Mouse (Mus musculus): ENCODE data around the gene Smarcb1. TPM values are rescaled to one million over a fixed set of nuclear protein-coding genes. Genes with fewer than 3 reads are reported as not detected.

The Smarcb1 gene
- total and polyA plus RNA-seq, 3 experiments, result 76.2 to 96.0 (median 94.9) TPM

- no peak for DNase-seq (ENCODE audit: extremely low read depth)
- H3K4me1 ChIP-seq (ENCODE audit: control insufficient read depth in 1 of 2, insufficient read depth in 2 of 2), result peaks cover 34 to 74% of the 10 kb centered on the region in 2 experiments
- H3K36me3 ChIP-seq (replicated peaks in 1 of 2; ENCODE audit: control insufficient read depth in 1 of 2, insufficient read depth in 1 of 2, low read length in 1 of 2), result peaks cover 0 to 9% of the 10 kb centered on the region in 2 experiments
- in situ Hi-C loops (cut with MboI; ENCODE audit: low pct_ligation_motif_present, low pct_unique_long_range_greater_than_20kb, low sequenced_read_pairs), result no loop called here
- dilution Hi-C loops (cut with MboI; ENCODE audit: extremely low pct_ligation_motif_present, extremely low pct_unique_long_range_greater_than_20kb, low sequenced_read_pairs), result no loop called here
- no peaks in the 10 kb centered on the region for H3K27me3 ChIP-seq (replicated peaks)
- H3K9me3 ChIP-seq (replicated peaks; ENCODE audit: low read length), result no peaks in the 10 kb centered on the region
- TF ChIP-seq ZKSCAN1 (IDR thresholded peaks at IDR 0.05; ENCODE audit: borderline replicate concordance, low read depth, low read length) (no peak), MXI1 (IDR thresholded peaks at IDR 0.05; ENCODE audit: low read depth, low read length) (no peak), ZC3H11A (IDR thresholded peaks at IDR 0.05; ENCODE audit: low read depth, low read length) (no peak), ETS1 (conservative IDR thresholded peaks at IDR 0.05; ENCODE audit: low read depth, low read length) (no peak), ZMIZ1 (IDR thresholded peaks at IDR 0.05; ENCODE audit: low read depth, low read length) (no peak), TBP (conservative IDR thresholded peaks at IDR 0.05; ENCODE audit: low read depth, low read length) (no peak), RAD21 (IDR thresholded peaks at IDR 0.05; ENCODE audit: low read depth, low read length) (no peak), MEF2A (IDR thresholded peaks at IDR 0.05; ENCODE audit: borderline replicate concordance, low read depth, low read length) (no peak), IRF4 (IDR thresholded peaks at IDR 0.05; ENCODE audit: low read depth, low read length) (no peak), POLR2A (IDR thresholded peaks at IDR 0.05; ENCODE audit: low read depth, low read length) (no peak), GABPA (IDR thresholded peaks at IDR 0.05; ENCODE audit: insufficient replicate concordance, low read depth, low read length) (no peak)
- no peak overlapping the region for H3K27ac ChIP-seq (ENCODE audit: insufficient read depth, low read depth)
- H3K79me2 ChIP-seq (replicated peaks; ENCODE audit: control insufficient read depth, extremely low read depth, insufficient read depth, poor library complexity, severe bottlenecking), result no peaks in the 10 kb centered on the region
- no peak overlapping the region for H3K4me2 ChIP-seq (ENCODE audit: insufficient read depth, low read depth, poor library complexity, severe bottlenecking)
- no peak overlapping the region for H3K4me3 ChIP-seq (replicated peaks in 1 of 3; ENCODE audit: low read depth in 2 of 3, low read length in 2 of 3, poor library complexity in 1 of 3)
- no peak overlapping the region for H3K9ac ChIP-seq (ENCODE audit: insufficient read depth, low read depth)
Measured at GRCm38 (mm10) chr10:75944066-75944772, 22.8 kb upstream of the Smarcb1 start.

GRCm38 (mm10) chr10:75942736-75943477, 21.5 kb upstream of the Smarcb1 start, which contains the start of gene Vpreb3:
Gene Vpreb3, plus strand, starts transcription at chr10:75943057.
- Histone ChIP-seq H3K9ac (ENCODE audit: insufficient read depth, low read depth) (no peak within 1 kb of the TSS), H3K9me3 (replicated peaks; ENCODE audit: low read length) (no peaks in the 10 kb centered on the region), H3K36me3 (replicated peaks in 1 of 2; ENCODE audit: control insufficient read depth in 1 of 2, insufficient read depth in 1 of 2, low read length in 1 of 2) (peaks cover 0 to 13% of the 10 kb centered on the region in 2 experiments), H3K4me2 (ENCODE audit: insufficient read depth, low read depth, poor library complexity, severe bottlenecking) (no peak within 1 kb of the TSS), H3K4me1 (ENCODE audit: control insufficient read depth in 1 of 2, insufficient read depth in 2 of 2) (peaks cover 25 to 69% of the 10 kb centered on the region in 2 experiments), H3K27me3 (replicated peaks) (no peaks in the 10 kb centered on the region), H3K27ac (ENCODE audit: insufficient read depth, low read depth) (no peak within 1 kb of the TSS), H3K4me3 (replicated peaks in 1 of 3; ENCODE audit: low read depth in 2 of 3, low read length in 2 of 3, poor library complexity in 1 of 3) (no peak within 1 kb of the TSS), H3K79me2 (replicated peaks; ENCODE audit: control insufficient read depth, extremely low read depth, insufficient read depth, poor library complexity, severe bottlenecking) (no peaks in the 10 kb centered on the region)
- no peak for DNase-seq (ENCODE audit: extremely low read depth)
- dilution Hi-C loops (cut with MboI; ENCODE audit: extremely low pct_ligation_motif_present, extremely low pct_unique_long_range_greater_than_20kb, low sequenced_read_pairs) (no loop called here), in situ Hi-C loops (cut with MboI; ENCODE audit: low pct_ligation_motif_present, low pct_unique_long_range_greater_than_20kb, low sequenced_read_pairs) (no loop called here)
- TF ChIP-seq SIN3A (IDR thresholded peaks at IDR 0.05; ENCODE audit: low read length), result no peak
- TF ChIP-seq BHLHE40 (IDR thresholded peaks at IDR 0.05; ENCODE audit: low read depth, low read length), result no peak
- no peak for TF ChIP-seq ZC3H11A (IDR thresholded peaks at IDR 0.05; ENCODE audit: low read depth, low read length)
- TF ChIP-seq POLR2A (IDR thresholded peaks at IDR 0.05; ENCODE audit: low read depth, low read length), result no peak
- no peak for TF ChIP-seq IRF4 (IDR thresholded peaks at IDR 0.05; ENCODE audit: low read depth, low read length)
- no peak for TF ChIP-seq MXI1 (IDR thresholded peaks at IDR 0.05; ENCODE audit: low read depth, low read length)
- TF ChIP-seq UBTF (IDR thresholded peaks at IDR 0.05; ENCODE audit: low read depth, low read length), result no peak
- TF ChIP-seq TCF12 (IDR thresholded peaks at IDR 0.05; ENCODE audit: low read depth, low read length), result no peak
- no peak for TF ChIP-seq MYC (IDR thresholded peaks at IDR 0.05; ENCODE audit: low read depth, low read length)
- TF ChIP-seq ZMIZ1 (IDR thresholded peaks at IDR 0.05; ENCODE audit: low read depth, low read length), result no peak
- no peak for TF ChIP-seq KAT2A (IDR thresholded peaks at IDR 0.05; ENCODE audit: insufficient replicate concordance, low read length)
- TF ChIP-seq CHD1 (IDR thresholded peaks at IDR 0.05; ENCODE audit: low read depth, low read length), result no peak
- no peak for TF ChIP-seq USF1 (IDR thresholded peaks at IDR 0.05; ENCODE audit: low read depth, low read length)
- no peak for TF ChIP-seq JUND (conservative IDR thresholded peaks at IDR 0.05; ENCODE audit: low read depth, low read length)
- TF ChIP-seq SMC3 (IDR thresholded peaks at IDR 0.05; ENCODE audit: low read depth, low read length), result no peak
- TF ChIP-seq MAFK (IDR thresholded peaks at IDR 0.05; ENCODE audit: insufficient replicate concordance, low read length), result no peak
- no peak for TF ChIP-seq JUN (IDR thresholded peaks at IDR 0.05; ENCODE audit: insufficient read depth, low read depth, low read length)
- no peak for TF ChIP-seq MAZ (IDR thresholded peaks at IDR 0.05; ENCODE audit: low read depth, low read length)
- TF ChIP-seq NRF1 (IDR thresholded peaks at IDR 0.05; ENCODE audit: low read depth, low read length), result no peak
- no peak for TF ChIP-seq HCFC1 (IDR thresholded peaks at IDR 0.05; ENCODE audit: low read depth, low read length)
